Mouse (Mus musculus) neural tube, embryonic 11.5 days (tissue): ENCODE data around the gene Mesd. TPM values are rescaled to one million over a fixed set of nuclear protein-coding genes. Genes with fewer than 3 reads are reported as not detected.

Experiments
- ATAC-seq: fragments of 200-750 bp; cut with Nextera tagmentation; 2 replicates; pipeline ENCODE4 v1.8.0; 2017; ENCODE audit warnings: moderate number of reproducible peaks, mild to moderate bottlenecking, moderate TSS enrichment, moderate library complexity; ENCODE audit not compliant: insufficient read depth, low FRiP score, low TSS enrichment
- DNase-seq: peaks from one replicate; pipeline ENCODE4 v3.0.0-alpha.2; 2015; ENCODE audit warnings: low spot score
- H3K27ac ChIP-seq: fragments of 300-500 bp; sonication (generic); 2 replicates; pipeline ENCODE4 v1.5.1; 2014; ENCODE audit warnings: low read depth, mild to moderate bottlenecking, low read length
- H3K27me3 ChIP-seq: fragments of 300-500 bp; sonication (generic); 2 replicates; pipeline ENCODE4 v1.6.1; 2014; ENCODE audit warnings: mild to moderate bottlenecking, low read length, mixed read lengths; ENCODE audit not compliant: control insufficient read depth, insufficient read depth
- H3K36me3 ChIP-seq: fragments of 300-500 bp; sonication (generic); 2 replicates; pipeline ENCODE4 v1.6.1; 2014; ENCODE audit warnings: mild to moderate bottlenecking, low read length, moderate library complexity, mixed read lengths; ENCODE audit not compliant: control insufficient read depth, insufficient read depth
- H3K4me1 ChIP-seq: fragments of 300-500 bp; sonication (generic); 2 replicates; pipeline ENCODE4 v1.6.1; 2014; ENCODE audit warnings: low read length, mixed read lengths; ENCODE audit not compliant: control insufficient read depth, insufficient read depth
- H3K4me2 ChIP-seq: fragments of 300-500 bp; sonication (generic); 2 replicates; pipeline ENCODE4 v1.6.1; 2014; ENCODE audit warnings: low read depth, mild to moderate bottlenecking, moderate library complexity
- H3K4me3 ChIP-seq: fragments of 300-500 bp; sonication (generic); 2 replicates; pipeline ENCODE4 v1.5.1; 2014; ENCODE audit warnings: low read depth, low read length
- H3K9ac ChIP-seq: fragments of 300-500 bp; sonication (generic); 2 replicates; pipeline ENCODE4 v1.6.1; 2014; ENCODE audit warnings: mild to moderate bottlenecking, low read length
- H3K9me3 ChIP-seq: fragments of 300-500 bp; sonication (generic); 2 replicates; pipeline ENCODE4 v1.6.1; 2016; ENCODE audit warnings: low read length; ENCODE audit not compliant: control insufficient read depth
- WGBS: fragments of 180-500 bp; shearing (Covaris S2); extraction: QIAGEN DNeasy Blood & Tissue Kit; methylation state at CpG from one replicate; pipeline ENCODE4 v1.1.7; 2014; 5-methylcytosine and 5-hydroxymethylcytosine counted together
- polyA plus RNA-seq: library from polyadenylated mRNA; unstranded; fragments of >200 nt; fragmentation: Nextera tagmentation; extraction: Ambion mirVana; gene quantifications from 2 replicates; pipeline ENCODE4 v1.2.1, GENCODE M21; 2014

Gene Mesd
- polyA plus RNA-seq, 1 experiment from 2014 or later: 70.1 TPM

DNA sequence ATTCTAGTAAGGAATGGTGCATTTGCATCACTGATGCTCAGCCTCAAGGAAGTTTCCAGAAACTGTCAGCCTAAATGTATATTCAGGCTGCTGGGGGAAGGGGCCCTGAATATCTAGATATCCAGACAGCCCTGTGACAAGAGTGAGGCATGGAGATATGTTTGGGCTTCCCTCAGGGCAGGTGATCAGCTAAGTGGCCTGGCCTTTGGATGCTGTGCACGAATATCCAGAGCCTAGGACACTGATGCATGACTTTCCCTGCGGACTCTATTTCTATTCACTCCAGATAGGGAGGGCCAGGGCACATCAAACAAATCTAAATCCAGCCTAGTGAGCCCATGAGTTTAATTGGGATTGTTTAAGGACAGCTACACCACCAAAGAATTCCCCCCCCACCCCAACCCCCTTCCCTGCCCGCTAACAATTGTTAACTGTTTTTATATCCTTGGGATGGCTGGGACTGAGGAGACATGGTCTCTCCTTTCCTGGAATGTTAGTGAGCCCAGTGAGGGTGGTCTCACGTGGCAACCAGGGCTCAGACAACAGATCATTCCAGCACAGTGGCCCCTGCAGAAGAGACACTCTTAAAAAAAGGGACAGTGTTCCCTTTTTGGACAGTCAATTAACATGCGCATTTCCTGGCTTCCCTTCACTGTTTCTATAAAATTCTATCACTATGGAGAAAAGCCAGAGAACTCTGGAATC lies 14.3 kb upstream of the Mesd start:
- DNase-seq (no peak), ATAC-seq (no peak)
- 50% methylated on average over 5 of the region's 5 CpGs for WGBS
- H3K4me1 ChIP-seq: no peaks in the 10 kb centered on the region
- no peaks in the 10 kb centered on the region for H3K36me3 ChIP-seq
- H3K9ac ChIP-seq: no peak overlapping the region
- H3K27me3 ChIP-seq: no peaks in the 10 kb centered on the region
- no peak overlapping the region for H3K4me3 ChIP-seq
- H3K4me2 ChIP-seq: no peak overlapping the region
- no peak overlapping the region for H3K27ac ChIP-seq
- H3K9me3 ChIP-seq: no peaks in the 10 kb centered on the region

DNA sequence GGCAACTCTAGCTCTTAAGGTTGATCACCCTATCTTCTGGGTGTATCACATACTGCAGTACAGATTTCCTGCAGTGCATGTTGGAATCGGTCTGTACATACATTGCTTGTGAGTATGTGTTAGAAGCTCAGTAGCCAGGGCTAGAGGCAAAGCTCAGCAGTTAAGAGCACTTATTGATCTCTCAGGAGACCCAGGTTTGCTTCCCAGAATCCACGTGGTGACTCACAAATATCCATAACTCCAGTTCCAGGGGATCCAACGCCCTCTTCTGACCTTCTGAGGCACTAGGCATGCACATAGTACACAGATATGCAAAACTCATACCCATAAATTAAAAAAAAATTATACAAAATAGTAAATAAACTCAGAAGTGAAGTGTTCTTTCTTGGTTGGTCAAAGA lies 7.2 kb upstream of the Mesd start:
- 76% methylated on average over 3 of the region's 3 CpGs for WGBS
- Histone ChIP-seq H3K4me2 (no peak overlapping the region), H3K9me3 (no peaks in the 10 kb centered on the region)

DNA sequence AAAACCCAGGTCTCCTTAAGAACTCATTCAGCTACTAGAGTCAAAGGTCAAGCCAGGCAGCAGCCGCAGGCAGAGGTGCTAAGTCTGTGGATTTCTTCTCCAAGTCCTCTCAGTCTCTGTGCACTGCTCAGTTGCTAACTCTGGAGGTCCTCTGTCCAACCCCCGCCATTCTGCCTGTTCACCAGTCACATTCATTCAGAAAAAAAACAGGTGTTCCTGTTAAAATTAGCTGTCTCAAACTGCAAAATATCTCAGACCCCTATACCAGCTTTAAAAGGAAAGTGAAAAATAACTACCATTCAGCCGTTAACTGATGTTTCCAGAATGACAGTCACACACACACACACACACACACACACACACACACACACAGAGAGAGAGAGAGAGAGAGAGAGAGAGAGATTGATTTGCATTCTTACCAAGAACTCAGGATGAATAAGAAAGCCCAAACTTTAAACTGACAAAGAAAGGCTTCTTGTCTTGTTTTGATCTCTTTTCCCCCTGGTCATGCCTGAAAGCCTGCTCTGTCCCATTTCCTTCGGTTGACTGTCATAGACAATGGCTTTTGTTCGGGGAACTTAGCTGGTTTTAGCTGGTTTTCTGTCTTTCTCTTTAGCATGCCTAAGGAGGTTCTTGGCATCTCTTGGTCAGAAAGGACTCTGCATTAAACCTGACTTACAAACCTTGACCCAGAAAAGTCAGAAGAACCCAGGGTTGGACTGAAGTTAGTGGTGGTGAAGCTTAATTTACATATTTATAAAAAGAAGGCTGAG lies 5.4 kb upstream of the Mesd start:
- peaks cover 22% of the 10 kb centered on the region for H3K4me1 ChIP-seq
- H3K27ac ChIP-seq: no peak overlapping the region
- WGBS: 13% methylated on average over 5 of the region's 5 CpGs
- H3K27me3 ChIP-seq: no peaks in the 10 kb centered on the region
- peak overlapping the region; percentile 19; the same call in 1 of the 2 replicates for H3K4me2 ChIP-seq
- peak overlapping the region; percentile 26; the same call in 1 of the 2 replicates for H3K9ac ChIP-seq
- peak; percentile 46 for DNase-seq
- peaks cover 3% of the 10 kb centered on the region for H3K36me3 ChIP-seq
- no peak; the same call in 1 of the 2 replicates for ATAC-seq
- no peak overlapping the region for H3K4me3 ChIP-seq
- no peaks in the 10 kb centered on the region for H3K9me3 ChIP-seq

More for the DNA sequence above, 7.2 kb upstream of the Mesd start:
- DNase-seq: no peak
- Histone ChIP-seq H3K27me3 (no peaks in the 10 kb centered on the region), H3K36me3 (peaks cover 2% of the 10 kb centered on the region), H3K9ac (no peak overlapping the region), H3K4me3 (no peak overlapping the region), H3K4me1 (peaks cover 14% of the 10 kb centered on the region), H3K27ac (no peak overlapping the region)
- no peak for ATAC-seq

DNA sequence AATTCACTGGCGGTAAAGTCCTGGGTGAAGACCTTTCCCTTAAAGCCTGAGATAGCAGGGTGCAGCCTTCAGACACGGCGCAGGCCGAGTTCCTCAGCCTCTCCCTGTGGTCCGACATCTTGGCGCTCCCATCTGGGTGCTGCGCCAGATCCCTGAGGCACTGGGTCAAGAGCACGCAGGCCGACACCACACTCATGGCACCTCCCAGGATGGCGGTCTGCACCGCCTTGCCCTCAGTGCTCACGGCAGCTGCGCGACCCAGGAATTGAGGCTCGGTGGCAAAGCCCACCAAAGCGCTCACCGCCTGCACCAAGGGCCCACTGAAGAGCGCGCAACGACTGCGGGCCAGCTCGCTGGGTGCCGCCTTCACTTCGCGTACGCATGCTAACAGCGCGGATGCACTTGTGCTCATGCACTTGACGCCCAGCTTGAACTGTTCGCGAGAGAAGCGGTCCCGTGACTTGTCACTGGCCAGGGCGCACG lies 2.1 kb upstream of the Mesd start:
- Histone ChIP-seq H3K36me3 (peaks cover 3% of the 10 kb centered on the region), H3K9me3 (no peaks in the 10 kb centered on the region), H3K4me2 (peak overlapping the region; percentile 83), H3K27me3 (no peaks in the 10 kb centered on the region), H3K4me1 (peaks cover 26% of the 10 kb centered on the region), H3K9ac (no peak overlapping the region), H3K27ac (no peak overlapping the region), H3K4me3 (peak overlapping the region; percentile 77)
- 91% methylated on average over 35 of the region's 35 CpGs for WGBS
- no peak for DNase-seq
- no peak for ATAC-seq

DNA sequence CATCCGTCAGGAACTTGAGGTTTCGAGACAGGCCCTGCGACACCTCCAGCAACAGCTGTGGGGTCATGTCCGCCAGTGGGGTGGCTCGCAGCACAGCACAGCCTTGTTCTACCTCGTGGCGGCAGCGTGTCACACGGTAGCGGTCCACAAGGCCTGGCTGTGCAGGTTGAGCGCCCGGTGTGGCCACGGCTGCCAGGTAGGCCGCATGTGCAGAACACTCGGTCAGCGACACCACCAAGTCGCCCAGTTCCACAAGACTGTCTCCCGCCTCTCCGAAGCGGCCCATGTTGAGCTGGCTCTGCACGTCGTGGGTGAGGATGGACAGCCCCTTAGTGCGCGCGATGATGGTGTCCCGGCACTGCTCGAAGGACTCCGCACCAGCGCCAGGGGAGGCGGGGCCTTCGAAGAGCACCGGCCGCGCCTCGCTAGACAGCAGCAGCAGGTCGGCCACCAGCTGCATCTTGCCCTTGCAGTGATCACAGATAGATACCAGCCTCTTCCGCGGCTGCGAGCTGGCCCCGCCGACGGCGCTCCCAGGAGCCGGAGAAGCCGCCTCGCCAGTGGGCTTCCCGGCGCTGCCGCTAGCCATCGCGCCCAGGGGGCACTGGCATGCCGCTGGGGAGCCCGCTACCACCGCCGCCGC lies 1.5 kb upstream of the Mesd start:
- Histone ChIP-seq H3K4me3 (peak overlapping the region; percentile 77), H3K36me3 (peaks cover 3% of the 10 kb centered on the region), H3K27me3 (no peaks in the 10 kb centered on the region), H3K4me2 (peak overlapping the region; percentile 83), H3K9me3 (no peaks in the 10 kb centered on the region), H3K4me1 (peaks cover 26% of the 10 kb centered on the region), H3K27ac (peak overlapping the region; percentile 95), H3K9ac (peak overlapping the region; percentile 72)
- 20% methylated on average over 51 of the region's 56 CpGs for WGBS
- peak; percentile 67 for DNase-seq
- peak; percentile 13; the same call in 1 of the 2 replicates for ATAC-seq

DNA sequence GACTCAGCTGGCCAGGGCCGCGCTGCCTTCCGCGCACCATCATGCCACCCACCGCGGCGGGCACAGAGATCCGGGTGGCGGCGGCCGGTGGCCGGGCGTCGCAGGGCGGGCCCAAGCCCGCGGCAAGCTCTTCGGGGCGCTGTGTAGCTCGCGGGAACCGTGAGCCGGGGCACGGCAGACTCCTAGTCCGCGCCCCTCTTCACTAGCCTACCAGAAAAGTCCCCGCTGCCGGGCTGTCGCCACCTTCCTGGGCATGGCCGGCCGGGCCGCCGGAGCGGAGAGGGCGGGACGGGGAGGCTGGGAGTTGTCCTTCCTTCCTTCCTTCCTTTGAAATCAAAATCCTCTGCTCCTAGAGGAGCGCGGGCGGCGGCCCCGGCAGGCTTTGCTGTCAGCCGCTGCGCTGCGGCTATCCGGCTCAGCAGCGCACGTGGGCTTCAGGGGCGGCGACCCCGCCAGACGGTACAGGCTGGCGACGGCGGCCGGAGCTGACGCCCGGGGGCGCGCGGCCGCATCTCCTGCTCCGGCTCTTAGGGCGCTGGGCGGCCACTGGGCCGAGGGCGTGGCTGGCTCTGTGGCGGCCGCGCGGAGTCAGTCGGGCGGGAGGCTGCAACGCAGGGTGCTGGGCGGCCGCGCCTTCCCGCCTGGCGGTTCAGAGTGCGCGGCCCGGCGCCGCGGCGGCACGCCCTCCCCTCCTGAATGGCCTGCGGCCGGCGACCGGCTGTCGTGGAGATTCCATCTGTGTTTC lies 818 bp upstream of the Mesd start:
- peak overlapping the region; percentile 83 for H3K4me2 ChIP-seq
- H3K36me3 ChIP-seq: peaks cover 3% of the 10 kb centered on the region
- peak overlapping the region; percentile 77 for H3K4me3 ChIP-seq
- no peaks in the 10 kb centered on the region for H3K27me3 ChIP-seq
- H3K4me1 ChIP-seq: peaks cover 23% of the 10 kb centered on the region
- peak overlapping the region; percentile 95 for H3K27ac ChIP-seq
- ATAC-seq (peak; percentile 76), DNase-seq (peak; percentile 81)
- WGBS: under 1% methylated on average over 90 of the region's 91 CpGs
- H3K9me3 ChIP-seq: no peaks in the 10 kb centered on the region
- peak overlapping the region; percentile 72 for H3K9ac ChIP-seq

DNA sequence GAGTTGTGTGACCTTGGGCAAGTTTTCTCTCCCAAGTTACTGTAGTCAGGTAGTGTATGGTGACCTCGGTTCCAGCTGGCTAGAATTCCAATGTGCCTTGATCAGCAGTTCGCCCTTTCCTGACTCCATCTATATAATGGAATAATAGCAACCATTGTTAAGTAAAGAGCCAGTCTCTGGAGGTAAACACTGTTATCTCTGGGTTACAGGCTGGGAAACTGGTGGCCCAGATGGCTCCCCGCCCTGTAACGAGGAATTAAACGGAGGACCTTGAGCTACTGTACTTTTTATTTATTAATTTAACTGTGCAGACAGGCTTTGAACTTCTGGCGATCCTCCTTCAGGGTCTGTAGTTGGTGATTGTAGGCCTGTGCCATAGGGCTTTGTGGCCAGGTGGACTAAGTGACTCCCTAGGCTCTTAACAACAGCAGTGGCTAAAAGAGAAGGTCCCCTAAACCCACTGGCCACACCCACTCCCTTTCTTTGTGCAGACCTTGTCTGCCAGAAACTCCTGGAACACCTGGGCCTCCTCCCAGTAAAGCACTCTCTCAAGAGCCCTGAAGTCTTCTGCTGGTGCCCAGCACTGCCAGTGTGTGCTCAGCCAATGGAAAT lies 761 bp downstream of the Mesd start:
- H3K27ac ChIP-seq: peak overlapping the region; percentile 95
- H3K4me3 ChIP-seq: peak overlapping the region; percentile 77
- no peaks in the 10 kb centered on the region for H3K27me3 ChIP-seq
- peaks cover 17% of the 10 kb centered on the region for H3K4me1 ChIP-seq
- H3K9ac ChIP-seq: peak overlapping the region; percentile 72
- WGBS: 46% methylated on average over 6 of the region's 6 CpGs
- no peaks in the 10 kb centered on the region for H3K9me3 ChIP-seq
- peaks cover 3% of the 10 kb centered on the region for H3K36me3 ChIP-seq
- ATAC-seq (no peak), DNase-seq (no peak)
- peak overlapping the region; percentile 83 for H3K4me2 ChIP-seq

DNA sequence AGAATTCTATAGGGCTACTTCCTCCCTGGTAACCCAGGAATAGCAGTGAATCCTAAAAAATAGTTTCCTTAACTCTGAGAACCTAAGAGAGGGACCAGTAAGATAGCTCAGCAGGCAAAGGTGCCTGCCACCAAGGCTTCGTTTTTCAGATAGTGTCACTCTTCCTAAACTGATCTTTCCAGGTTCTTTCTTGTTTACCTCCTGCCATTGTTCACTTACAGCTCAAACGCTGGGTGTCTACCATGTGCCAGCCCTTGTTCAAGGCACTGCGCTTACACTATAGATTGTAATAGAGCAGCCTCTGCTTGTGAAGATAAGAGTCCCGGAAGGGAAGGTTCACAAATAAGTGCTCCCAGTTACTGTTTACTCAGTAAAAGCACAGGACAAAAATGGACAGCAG lies 1.6 kb downstream of the Mesd start:
- DNase-seq (no peak), ATAC-seq (no peak)
- 90% methylated on average over 4 of the region's 4 CpGs for WGBS
- Histone ChIP-seq H3K4me3 (no peak overlapping the region), H3K27ac (no peak overlapping the region), H3K9me3 (no peaks in the 10 kb centered on the region), H3K4me1 (peaks cover 17% of the 10 kb centered on the region), H3K9ac (no peak overlapping the region), H3K27me3 (no peaks in the 10 kb centered on the region), H3K36me3 (peaks cover 3% of the 10 kb centered on the region), H3K4me2 (no peak overlapping the region)
